Mouse (Mus musculus) heart, postnatal 0 days (tissue): ENCODE data around the gene A830031A19Rik.

Source experiments
- CTCF ChIP-seq: IDR thresholded peaks from 2 replicates; pipeline ENCODE4 v1.5.1; 2016; ENCODE audit warnings: antibody characterized with exemption, control low read depth, low read depth
- EP300 ChIP-seq: IDR thresholded peaks from 2 replicates; pipeline ENCODE4 v1.6.1; 2016; ENCODE audit warnings: antibody characterized with exemption, low read depth

DNA sequence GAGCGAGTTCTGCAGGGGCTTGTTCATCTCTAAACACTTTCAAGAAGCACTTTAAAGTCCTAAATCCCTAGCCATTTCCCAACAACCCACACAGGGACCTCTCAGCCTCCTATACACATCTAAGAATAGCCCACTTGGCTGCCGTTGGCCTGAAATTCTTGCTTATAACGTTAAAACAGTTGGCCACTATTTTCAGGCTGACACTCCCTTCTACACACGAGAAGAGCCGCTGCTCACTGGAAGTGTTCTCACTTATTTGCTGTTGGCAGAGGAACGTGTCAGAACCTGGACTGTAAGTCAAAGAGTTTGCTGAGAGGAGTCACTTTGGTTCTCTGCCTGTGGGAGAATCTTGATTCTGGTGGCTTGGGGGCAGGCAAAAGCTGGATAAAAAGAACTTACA, 30.8 kb downstream of the A830031A19Rik start:
- no peak for TF ChIP-seq CTCF
- no peak for TF ChIP-seq EP300
